Mouse (Mus musculus): ENCODE measurements around the gene Uba3. TPM values are rescaled to one million over a fixed set of nuclear protein-coding genes. Genes with fewer than 3 reads are reported as not detected.

Gene Uba3
- polyA plus RNA-seq, 1 experiment from 2014 or later, result 33.7 TPM

DNA sequence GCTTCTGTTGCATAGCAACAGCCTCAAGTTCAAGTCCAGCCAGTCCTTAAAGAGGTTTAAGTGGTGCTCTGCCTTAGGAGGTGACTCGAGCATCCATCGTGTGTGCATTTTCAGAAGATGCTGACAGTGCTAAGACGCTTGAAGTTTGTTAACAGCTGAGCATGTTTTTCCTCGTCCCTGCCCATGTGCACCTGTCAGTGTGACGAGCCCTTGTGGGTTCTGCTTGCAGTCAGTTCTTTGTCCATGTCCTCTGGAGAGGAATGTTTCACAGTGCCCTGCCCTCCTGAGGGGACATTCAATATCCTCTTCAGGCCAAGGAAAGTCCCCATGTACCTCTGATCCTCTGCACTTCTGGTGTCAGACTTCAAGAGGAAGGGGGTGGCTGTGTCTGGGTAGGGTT, 34.6 kb upstream of the Uba3 start:
- Histone ChIP-seq H3K27ac (replicated peaks) (no peak overlapping the region), H3K4me2 (replicated peaks; ENCODE audit: low read depth) (no peak overlapping the region), H3K9me3 (ENCODE audit: control insufficient read depth, low read length) (no peaks in the 10 kb centered on the region), H3K4me3 (ENCODE audit: low read depth, low read length) (no peak overlapping the region), H3K4me1 (replicated peaks; ENCODE audit: control insufficient read depth, insufficient read depth) (no peaks in the 10 kb centered on the region), H3K9ac (ENCODE audit: low read length) (no peak overlapping the region), H3K36me3 (ENCODE audit: control insufficient read depth, insufficient read depth, low read length) (no peaks in the 10 kb centered on the region), H3K27me3 (ENCODE audit: control insufficient read depth, insufficient read depth, low read length) (no peaks in the 10 kb centered on the region)
- TF ChIP-seq CTCF (IDR thresholded peaks at IDR 0.05; ENCODE audit: low read depth) (no peak), EP300 (optimal IDR thresholded peaks at IDR 0.05) (no peak)
- ATAC-seq (ENCODE audit: low FRiP score, low TSS enrichment) (no peak), DNase-seq (ENCODE audit: low spot score) (no peak)
- WGBS, result 81% methylated on average over 5 of the region's 5 CpGs

DNA sequence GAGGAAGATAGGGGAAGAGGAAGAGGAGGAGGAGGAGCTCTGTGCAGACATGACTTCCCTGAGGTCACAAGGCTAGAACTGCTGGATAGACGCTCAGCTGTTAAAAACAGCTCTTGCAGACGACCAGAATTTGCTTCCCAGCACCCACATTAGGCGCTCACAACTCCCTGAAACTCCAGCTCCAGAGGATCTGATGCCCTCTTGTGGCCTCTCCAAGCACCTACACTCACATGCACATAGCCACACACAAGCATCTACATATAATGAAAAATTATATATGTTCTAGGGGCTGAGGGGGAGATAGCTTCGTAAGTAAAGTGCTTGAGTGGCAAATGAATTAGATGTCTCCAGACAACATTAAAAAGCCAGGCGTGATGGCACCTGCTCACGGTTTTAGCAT, 33.9 kb upstream of the Uba3 start:
- Histone ChIP-seq H3K4me2 (replicated peaks; ENCODE audit: low read depth) (no peak overlapping the region), H3K27me3 (ENCODE audit: control insufficient read depth, insufficient read depth, low read length) (no peaks in the 10 kb centered on the region), H3K4me1 (replicated peaks; ENCODE audit: control insufficient read depth, insufficient read depth) (no peaks in the 10 kb centered on the region), H3K27ac (replicated peaks) (no peak overlapping the region), H3K36me3 (ENCODE audit: control insufficient read depth, insufficient read depth, low read length) (no peaks in the 10 kb centered on the region; the same call in 1 of the 2 replicates), H3K9me3 (ENCODE audit: control insufficient read depth, low read length) (no peaks in the 10 kb centered on the region), H3K4me3 (ENCODE audit: low read depth, low read length) (no peak overlapping the region), H3K9ac (ENCODE audit: low read length) (no peak overlapping the region)
- ATAC-seq (ENCODE audit: low FRiP score, low TSS enrichment) (no peak), DNase-seq (ENCODE audit: low spot score) (no peak)
- peak; percentile 29 for TF ChIP-seq CTCF (IDR thresholded peaks at IDR 0.05; ENCODE audit: low read depth)
- TF ChIP-seq EP300 (optimal IDR thresholded peaks at IDR 0.05), result no peak
- whole genome bisulfite sequencing, result 93% methylated on average over 6 of the region's 6 CpGs

DNA sequence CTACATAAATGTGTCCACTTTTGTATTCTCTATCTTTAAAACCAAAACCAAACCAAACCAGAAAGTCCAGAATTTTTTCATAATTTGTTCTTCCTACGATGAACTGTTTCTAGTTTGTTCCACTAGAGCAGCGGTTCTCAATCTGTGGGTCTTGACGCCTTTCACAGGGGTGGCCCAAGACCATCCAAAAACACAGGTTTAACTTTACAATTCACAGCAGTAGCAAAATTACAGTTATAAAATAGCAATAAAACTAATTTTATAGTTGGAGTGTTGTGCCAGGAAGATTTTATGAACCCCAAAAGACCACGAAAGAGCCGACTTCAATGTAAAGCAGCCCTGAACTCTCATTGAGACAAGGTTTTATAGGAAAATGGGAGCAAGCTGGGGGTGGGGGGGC, 30.6 kb upstream of the Uba3 start:
- Histone ChIP-seq H3K9ac (ENCODE audit: low read length) (no peak overlapping the region), H3K36me3 (ENCODE audit: control insufficient read depth, insufficient read depth, low read length) (peaks cover 2% of the 10 kb centered on the region; the same call in 1 of the 2 replicates), H3K4me3 (ENCODE audit: low read depth, low read length) (no peak overlapping the region), H3K4me2 (replicated peaks; ENCODE audit: low read depth) (no peak overlapping the region), H3K9me3 (ENCODE audit: control insufficient read depth, low read length) (no peaks in the 10 kb centered on the region), H3K4me1 (replicated peaks; ENCODE audit: control insufficient read depth, insufficient read depth) (no peaks in the 10 kb centered on the region), H3K27me3 (ENCODE audit: control insufficient read depth, insufficient read depth, low read length) (no peaks in the 10 kb centered on the region), H3K27ac (replicated peaks) (no peak overlapping the region)
- 92% methylated on average over 5 of the region's 5 CpGs for WGBS
- no peak for DNase-seq (ENCODE audit: low spot score)
- no peak for ATAC-seq (ENCODE audit: low FRiP score, low TSS enrichment)
- no peak for TF ChIP-seq EP300 (optimal IDR thresholded peaks at IDR 0.05)
- no peak for TF ChIP-seq CTCF (IDR thresholded peaks at IDR 0.05; ENCODE audit: low read depth)

DNA sequence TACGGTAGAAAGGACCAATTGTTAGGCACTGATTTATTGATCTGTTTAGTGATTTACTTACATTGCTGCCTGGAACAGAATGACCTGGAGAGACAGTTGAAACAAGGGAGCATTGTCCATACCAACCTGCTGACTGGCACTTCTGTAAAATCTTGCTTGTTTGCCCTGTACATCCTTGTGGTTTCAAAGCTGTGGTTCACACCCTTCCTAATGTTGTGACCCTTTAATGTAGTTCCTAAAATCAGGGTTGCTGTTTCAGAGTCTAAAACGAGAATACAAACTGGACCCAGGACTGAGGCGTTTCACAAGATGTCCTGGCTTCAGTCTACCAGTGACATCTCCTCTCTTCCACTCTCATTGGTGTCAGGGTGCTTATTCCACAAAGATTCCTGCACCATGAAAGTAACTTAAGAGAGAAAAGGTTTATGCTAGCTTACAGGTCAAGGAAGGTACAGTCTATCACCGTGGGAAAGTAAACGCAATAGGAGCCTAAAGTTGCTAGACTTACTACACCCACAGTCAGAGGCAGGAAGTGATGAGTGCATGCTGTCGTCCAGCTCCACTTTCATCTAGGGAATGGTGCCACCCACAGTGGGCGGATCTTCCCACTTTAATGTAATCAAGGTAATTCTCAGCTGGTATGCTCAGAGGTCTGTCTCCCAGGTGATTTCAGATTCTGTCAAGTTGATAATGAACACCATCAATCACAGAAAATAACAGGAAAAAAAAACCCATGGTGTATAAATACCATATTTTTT, 29.6 kb upstream of the Uba3 start:
- H3K4me3 ChIP-seq (ENCODE audit: low read depth, low read length), result no peak overlapping the region
- 77% methylated on average over 7 of the region's 7 CpGs for WGBS
- H3K36me3 ChIP-seq (ENCODE audit: control insufficient read depth, insufficient read depth, low read length), result peaks cover 2% of the 10 kb centered on the region
- ATAC-seq (ENCODE audit: low FRiP score, low TSS enrichment) (no peak), DNase-seq (ENCODE audit: low spot score) (no peak)
- TF ChIP-seq CTCF (IDR thresholded peaks at IDR 0.05; ENCODE audit: low read depth) (no peak), EP300 (optimal IDR thresholded peaks at IDR 0.05) (no peak)
- H3K27me3 ChIP-seq (ENCODE audit: control insufficient read depth, insufficient read depth, low read length), result no peaks in the 10 kb centered on the region
- H3K27ac ChIP-seq (replicated peaks), result no peak overlapping the region
- no peaks in the 10 kb centered on the region for H3K9me3 ChIP-seq (ENCODE audit: control insufficient read depth, low read length)
- H3K9ac ChIP-seq (ENCODE audit: low read length), result no peak overlapping the region
- H3K4me1 ChIP-seq (replicated peaks; ENCODE audit: control insufficient read depth, insufficient read depth), result no peaks in the 10 kb centered on the region
- H3K4me2 ChIP-seq (replicated peaks; ENCODE audit: low read depth), result no peak overlapping the region

DNA sequence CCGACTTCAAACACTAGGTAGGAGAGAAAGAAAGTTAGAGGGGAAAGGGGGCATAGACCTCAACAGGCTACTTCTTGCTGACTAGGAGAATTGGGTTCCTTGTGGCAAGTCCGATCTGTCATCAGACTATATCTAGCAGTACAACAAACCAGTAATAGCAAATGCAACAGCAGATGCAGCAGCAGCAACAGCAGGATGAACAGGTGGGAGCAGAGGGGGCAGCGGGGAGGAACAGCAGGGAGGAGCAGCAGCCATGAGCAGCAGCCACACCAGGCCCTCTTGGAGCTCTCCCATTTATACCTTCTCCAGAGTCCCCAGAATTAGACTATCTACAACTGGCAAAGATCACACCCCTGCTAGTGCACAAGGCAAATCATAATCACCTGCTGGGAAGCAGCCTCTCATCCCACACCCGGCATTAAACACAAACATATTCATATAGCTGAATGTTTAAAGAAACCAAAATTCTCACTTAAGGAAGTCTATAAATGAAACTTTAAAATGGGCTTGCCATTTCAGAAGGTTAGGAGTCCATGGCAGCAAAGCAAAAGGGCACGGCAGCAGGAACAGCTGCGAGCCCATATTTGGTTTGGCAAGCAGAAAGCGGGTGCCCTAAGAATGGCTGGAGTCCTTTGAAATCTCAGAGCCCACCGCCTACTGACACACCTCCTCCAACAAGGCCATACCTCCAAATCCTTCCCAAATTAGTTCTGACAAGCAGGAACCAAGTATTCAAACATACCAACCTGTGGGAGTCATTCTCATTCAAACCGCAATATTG, 21.8 kb upstream of the Uba3 start:
- H3K27ac ChIP-seq (replicated peaks), result no peak overlapping the region
- no peak for ATAC-seq (ENCODE audit: low FRiP score, low TSS enrichment)
- TF ChIP-seq EP300 (optimal IDR thresholded peaks at IDR 0.05), result no peak
- no peak for TF ChIP-seq CTCF (IDR thresholded peaks at IDR 0.05; ENCODE audit: low read depth)
- H3K4me1 ChIP-seq (replicated peaks; ENCODE audit: control insufficient read depth, insufficient read depth), result no peaks in the 10 kb centered on the region
- no peaks in the 10 kb centered on the region for H3K27me3 ChIP-seq (ENCODE audit: control insufficient read depth, insufficient read depth, low read length)
- no peak overlapping the region for H3K4me2 ChIP-seq (replicated peaks; ENCODE audit: low read depth)
- WGBS, result 96% methylated on average over 9 of the region's 9 CpGs
- DNase-seq (ENCODE audit: low spot score), result no peak
- H3K9ac ChIP-seq (ENCODE audit: low read length), result no peak overlapping the region
- no peaks in the 10 kb centered on the region for H3K9me3 ChIP-seq (ENCODE audit: control insufficient read depth, low read length)
- peaks cover 5% of the 10 kb centered on the region; the same call in 1 of the 2 replicates for H3K36me3 ChIP-seq (ENCODE audit: control insufficient read depth, insufficient read depth, low read length)
- H3K4me3 ChIP-seq (ENCODE audit: low read depth, low read length), result no peak overlapping the region

DNA sequence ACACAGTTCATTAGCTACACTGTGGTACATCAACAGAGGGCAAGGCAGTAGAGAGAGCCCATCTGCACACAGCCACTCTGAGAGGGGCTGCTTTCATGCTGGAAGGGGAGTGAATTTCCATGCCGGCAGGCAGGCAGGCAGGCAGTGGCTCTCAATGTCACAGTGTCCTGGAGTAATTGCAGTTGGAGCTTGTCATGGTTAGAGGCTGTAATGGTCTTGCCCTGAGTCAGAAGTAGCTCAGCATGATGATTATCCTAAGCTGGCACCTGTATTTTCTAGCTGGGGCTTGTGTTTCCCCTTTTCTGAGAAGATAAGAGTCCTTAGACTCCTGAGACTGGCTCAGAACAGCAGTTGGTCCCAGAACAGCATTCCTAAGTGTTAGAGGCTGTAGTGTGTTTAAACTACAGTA, 20.6 kb upstream of the Uba3 start:
- H3K27ac ChIP-seq (replicated peaks), result no peak overlapping the region
- no peak for ATAC-seq (ENCODE audit: low FRiP score, low TSS enrichment)
- 71% methylated on average over 1 of the region's 1 CpGs for WGBS
- TF ChIP-seq EP300 (optimal IDR thresholded peaks at IDR 0.05) (no peak), CTCF (IDR thresholded peaks at IDR 0.05; ENCODE audit: low read depth) (no peak)
- no peak overlapping the region for H3K4me2 ChIP-seq (replicated peaks; ENCODE audit: low read depth)
- no peak overlapping the region for H3K4me3 ChIP-seq (ENCODE audit: low read depth, low read length)
- DNase-seq (ENCODE audit: low spot score), result no peak
- H3K9me3 ChIP-seq (ENCODE audit: control insufficient read depth, low read length), result no peaks in the 10 kb centered on the region
- peaks cover 2% of the 10 kb centered on the region; the same call in 1 of the 2 replicates for H3K36me3 ChIP-seq (ENCODE audit: control insufficient read depth, insufficient read depth, low read length)
- no peaks in the 10 kb centered on the region for H3K27me3 ChIP-seq (ENCODE audit: control insufficient read depth, insufficient read depth, low read length)
- no peak overlapping the region for H3K9ac ChIP-seq (ENCODE audit: low read length)
- 0 out of 2 replicates have a peak, but pooled peaks cover 4% of the 10 kb centered on the region for H3K4me1 ChIP-seq (replicated peaks; ENCODE audit: control insufficient read depth, insufficient read depth)
